Mouse (Mus musculus): ENCODE data around the gene Slit3.

The Slit3 gene

DNA sequence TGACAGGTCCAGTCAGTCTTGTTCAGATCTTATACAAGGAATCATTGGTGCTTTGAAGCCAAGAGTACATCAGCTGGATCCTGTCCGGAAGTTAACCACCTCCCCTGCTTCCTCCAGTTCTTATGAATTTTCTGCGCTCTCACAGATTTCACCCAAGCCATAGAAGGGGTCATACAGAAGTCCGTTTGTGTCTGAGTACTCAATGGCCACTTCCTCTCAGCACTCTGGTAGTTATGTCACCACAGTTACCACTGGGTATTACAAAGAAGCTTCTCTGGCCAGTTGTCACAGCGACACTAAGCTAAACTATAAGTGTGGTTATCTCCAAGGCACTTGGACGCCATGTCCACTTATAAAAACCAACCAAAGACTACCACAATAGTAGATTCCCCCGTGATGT, 536.6 kb downstream of the Slit3 start:
- DNase-seq, result no peak

DNA sequence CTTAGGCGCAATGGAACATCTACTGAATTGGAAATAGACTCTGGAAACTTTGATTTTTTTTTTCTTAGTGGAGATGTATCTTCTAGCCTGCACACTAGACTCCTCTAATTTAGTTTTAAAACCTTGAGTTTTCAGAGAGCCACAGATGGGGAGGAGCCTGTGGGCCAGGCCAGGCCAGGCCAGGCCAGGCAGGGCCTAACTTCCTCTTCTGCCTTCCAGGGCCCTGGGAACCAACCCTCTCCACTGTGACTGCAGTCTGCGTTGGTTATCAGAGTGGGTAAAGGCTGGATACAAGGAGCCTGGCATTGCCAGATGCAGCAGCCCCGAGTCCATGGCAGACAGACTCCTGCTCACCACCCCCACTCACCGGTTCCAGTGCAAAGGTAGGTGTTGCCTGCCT, 539.9 kb downstream of the Slit3 start:
- DNase-seq, result no peak

DNA sequence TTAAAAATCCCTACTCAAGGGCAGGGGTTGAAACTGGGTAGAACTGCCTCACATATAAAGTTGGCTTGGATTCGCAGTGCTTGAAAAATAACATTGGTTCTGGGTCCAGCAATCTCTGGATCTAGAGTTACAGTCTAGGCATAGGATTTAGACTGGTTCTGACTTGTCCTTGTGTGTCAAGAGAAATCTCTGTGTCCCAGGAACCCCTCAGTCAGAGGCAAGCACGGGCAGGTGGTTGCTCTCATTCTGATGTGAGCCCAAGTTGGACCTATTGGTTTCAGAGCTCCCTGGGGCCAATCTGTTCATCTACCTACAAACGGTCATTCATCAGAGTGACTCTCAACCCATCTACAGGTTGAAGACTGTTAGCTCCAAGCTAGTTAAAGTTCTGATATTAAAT, 541.9 kb downstream of the Slit3 start:
- no peak for DNase-seq

DNA sequence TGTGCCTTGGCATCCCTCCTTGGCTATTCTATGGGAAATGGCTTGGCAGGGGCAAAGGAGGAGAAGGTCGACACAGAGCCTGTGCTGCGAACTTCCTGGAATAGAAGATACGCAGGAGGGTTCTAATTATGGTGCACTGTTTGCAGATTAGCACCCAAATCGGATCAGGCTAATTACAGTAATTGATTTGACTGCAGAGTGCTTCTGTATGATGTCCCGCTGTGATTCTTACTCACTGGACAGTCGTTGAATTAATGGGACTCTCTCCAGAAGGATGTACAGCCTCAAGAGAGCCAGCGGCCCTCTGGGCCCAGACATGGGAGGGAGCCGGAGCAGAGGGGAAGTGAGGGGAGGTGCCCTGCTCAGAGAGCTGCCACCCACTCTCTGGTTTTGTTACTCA, 542.6 kb downstream of the Slit3 start:
- no peak for DNase-seq

DNA sequence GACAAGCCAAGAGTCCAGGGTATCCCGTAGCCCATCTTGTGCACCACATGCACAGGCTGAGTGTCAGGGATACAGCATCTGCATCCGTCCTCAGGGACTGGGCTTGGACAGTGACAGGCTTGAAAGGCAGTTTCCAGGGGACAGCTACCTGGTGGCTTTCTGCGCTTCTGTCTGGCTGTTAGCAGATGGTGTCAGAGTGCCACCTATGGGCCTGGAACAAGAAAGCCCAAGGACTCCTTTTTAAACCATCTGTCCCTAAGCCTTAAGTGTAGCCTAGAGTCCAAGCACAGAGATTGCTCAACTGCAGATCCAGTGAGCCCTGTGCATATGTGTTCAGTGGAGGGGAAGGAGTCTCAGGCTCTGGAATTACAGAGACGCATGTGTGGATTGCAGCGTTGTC, 544.0 kb downstream of the Slit3 start:
- no peak for DNase-seq

DNA sequence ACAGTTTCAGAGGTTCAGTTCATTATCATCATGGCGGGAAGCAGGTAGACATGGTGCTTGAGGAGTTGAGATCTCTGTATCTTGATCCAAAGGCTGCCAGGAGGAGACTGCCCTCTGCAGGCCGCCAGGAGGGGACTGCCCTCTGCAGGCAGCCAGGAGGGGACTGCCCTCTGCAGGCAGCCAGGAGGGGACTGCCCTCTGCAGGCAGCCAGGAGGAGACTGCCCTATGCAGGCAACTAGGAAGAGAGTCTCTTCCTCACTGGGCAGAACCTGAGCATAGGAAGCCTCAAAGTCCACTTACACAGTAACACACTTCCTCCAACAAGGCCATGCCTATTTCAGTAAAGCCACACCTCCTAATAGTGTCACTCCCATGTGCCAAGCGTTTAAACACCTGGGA, 546.4 kb downstream of the Slit3 start:
- DNase-seq, result peak; percentile 13

DNA sequence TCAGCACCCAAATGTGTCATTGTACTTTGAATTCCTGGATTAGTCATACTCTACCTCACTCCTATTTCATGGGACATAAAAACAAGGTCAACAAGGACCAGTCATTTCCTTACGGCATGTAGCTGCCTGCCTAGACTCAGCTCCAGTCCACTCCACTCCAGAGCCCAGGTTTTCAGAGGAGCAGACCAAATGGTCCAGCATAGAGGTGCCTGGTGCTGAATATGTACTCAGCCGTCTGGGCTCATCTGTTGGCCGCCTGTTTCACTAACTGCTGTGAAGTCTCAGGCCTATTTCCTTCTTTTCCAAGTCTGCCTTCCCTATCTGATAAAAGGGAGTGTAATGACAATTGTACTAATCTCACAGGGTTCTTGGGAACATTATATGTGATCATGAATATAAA, 547.1 kb downstream of the Slit3 start:
- no peak for DNase-seq

DNA sequence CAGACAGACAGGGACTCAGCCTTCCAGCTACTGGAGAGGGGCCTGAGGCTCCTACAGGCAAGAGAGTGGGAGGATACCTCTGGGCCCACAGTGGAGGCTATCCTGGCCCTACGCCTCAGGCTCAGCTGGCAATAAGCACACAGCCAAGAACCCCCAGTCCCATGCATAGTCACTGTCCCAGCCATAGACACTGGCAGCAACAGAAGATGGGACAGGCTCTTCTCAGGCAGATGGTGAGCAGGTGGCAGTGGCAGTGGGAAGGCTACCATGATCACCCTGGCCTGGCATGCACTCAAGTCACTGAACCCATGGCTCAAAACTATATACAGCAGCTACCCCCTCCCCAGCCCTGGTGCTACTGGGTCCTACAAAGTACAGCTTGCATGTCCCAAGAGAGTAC, 547.7 kb downstream of the Slit3 start:
- DNase-seq, result no peak

DNA sequence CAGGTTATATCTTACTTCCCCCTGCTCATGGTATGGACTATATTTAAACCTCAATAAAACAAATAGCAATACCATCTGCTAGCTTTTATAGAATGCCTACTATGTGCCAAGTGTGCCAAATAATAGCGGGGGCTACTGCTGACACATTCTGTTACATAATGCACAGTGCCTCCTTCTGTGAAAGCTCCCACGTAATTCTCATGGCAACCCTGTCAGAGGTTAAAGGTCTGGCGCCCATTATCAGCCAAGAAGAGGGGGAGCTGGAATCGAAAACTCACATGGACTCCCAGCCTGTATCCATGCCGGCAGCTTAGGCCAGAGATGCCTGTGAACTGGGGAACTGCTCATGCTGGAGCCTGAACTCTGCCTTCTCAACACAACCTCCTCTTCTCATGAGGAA, 548.5 kb downstream of the Slit3 start:
- no peak for DNase-seq

DNA sequence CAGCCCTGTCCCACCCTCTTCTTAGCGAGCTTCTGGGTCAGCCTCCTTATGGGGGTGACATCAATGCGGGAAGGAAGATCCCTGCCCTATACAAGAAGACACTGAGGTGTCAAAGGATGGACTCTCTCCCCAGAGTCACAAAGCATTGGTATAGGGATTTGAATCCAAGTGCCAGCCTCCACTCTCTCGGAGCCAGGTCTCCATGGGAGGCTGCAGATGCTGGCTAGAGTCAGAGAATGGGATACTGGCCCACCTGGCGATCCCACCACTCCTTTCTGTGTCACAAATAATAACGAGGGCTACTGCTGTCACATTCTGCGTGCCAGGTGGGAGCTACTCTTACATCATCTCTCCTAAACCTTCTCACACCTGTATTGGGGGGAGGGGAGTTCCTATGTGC, 549.2 kb downstream of the Slit3 start:
- no peak for DNase-seq

DNA sequence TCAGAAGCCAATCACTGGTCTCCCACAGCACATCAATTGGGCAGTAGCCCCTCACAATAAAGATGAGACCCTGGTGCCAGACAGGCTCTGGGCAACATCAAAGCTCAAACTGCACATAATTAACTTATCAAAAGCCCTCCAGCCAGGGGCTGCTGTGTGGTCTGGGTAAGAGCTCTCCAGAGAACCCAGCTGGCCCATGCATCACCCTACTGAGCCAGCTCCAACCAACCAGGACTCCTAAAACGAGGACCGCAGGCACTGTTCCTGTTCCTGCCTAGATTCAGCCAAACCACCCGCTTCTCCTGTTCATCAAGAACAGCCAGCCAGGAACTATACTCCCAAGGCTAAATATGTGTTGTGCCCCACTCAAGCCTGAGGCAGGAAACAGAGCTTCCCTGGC, 549.7 kb downstream of the Slit3 start:
- DNase-seq, result no peak

DNA sequence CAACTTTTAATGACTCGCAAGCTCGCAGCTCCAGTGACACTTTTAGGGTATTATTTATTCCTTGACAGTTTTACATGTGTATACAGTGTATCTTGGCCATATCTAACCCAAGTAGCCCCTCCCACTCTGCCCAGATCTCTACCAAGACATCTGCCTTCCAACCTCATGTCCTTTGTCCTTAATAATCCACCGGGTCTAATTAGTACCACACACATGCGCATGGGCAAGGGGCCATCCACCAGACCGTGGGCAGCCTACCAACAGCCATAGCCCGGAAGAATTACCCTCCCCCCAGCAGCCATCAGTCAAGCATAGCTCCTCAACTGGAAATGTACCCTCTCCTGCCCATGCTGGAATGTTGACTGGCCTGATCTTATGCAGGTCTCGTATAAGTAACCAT, 552.0 kb downstream of the Slit3 start:
- DNase-seq, result no peak

DNA sequence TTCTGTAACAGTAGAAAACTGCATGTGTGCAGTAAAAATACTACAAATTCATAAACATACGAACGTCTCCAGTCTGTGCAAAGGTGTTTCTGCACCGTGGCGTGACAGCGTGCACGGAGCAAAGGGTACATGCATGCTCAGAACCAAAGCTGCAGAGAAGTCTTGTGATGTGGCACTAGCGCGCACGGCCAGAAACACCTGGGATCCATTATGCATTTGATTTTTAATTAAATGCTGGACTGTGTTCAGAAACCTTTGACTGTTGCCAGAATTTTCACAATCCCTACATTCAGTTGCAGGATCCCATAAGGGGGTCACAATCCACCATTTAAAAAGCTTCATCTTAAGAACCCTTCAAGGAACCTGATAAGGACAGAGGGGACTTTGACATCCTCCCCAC, 553.2 kb downstream of the Slit3 start:
- DNase-seq, result no peak

DNA sequence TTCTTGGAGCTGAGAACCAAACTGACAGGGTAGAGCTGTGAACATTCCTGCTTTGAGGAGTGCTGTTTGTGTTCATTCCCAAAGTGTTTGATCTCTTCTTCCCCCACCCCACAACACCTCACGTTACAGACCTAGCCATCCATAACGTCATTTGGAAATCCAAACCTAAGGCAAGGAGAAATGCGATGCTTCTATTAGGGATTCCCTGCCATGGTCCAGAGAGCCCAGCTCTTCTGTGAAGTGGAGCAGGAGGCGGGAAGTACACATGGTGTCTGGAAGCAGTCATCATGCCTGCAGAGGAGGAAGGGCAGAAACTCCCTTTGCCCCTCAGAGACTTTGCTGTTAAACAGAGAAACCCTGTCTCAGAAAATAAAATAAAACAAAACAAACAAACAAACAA, 555.7 kb downstream of the Slit3 start:
- no peak for DNase-seq

DNA sequence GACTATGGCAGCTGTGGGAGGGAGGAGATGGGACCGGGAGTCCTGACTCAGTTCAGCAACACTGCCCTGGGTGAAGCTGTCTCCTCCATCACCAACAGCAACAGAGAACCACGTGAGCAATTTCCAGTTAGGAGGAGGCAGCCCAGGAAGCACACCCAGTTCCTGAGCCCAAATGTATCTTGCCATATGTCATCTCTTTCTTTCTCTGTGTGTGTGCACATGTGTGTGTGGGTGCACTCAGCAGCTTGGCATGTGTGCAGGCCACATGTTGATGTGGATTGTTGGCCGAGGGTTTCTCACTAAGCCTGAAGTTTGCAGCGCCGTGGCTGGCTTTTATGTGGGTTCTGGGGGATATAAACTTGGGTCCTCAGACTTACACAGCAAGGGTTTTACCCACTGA, 559.0 kb downstream of the Slit3 start:
- no peak for DNase-seq

DNA sequence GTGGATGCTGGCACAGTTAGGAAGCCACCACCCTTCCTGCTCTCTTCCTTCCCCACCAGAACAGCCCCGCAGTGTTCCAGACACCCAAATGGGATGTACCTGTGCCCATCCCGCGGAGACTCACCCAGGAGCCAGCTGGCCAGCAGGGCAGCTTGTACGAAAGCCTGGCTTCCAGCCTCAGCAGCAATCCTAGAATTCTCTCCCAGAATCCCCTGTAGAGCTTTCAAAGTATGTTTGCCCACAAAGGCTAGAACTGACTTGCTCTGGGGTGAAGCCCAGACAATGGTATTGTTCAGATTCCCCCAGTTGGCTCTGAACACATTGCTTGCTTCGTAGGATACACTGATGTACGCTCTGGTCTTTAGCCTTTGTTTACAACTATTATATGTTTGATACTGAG, 566.3 kb downstream of the Slit3 start:
- DNase-seq, result peak; percentile 15

DNA sequence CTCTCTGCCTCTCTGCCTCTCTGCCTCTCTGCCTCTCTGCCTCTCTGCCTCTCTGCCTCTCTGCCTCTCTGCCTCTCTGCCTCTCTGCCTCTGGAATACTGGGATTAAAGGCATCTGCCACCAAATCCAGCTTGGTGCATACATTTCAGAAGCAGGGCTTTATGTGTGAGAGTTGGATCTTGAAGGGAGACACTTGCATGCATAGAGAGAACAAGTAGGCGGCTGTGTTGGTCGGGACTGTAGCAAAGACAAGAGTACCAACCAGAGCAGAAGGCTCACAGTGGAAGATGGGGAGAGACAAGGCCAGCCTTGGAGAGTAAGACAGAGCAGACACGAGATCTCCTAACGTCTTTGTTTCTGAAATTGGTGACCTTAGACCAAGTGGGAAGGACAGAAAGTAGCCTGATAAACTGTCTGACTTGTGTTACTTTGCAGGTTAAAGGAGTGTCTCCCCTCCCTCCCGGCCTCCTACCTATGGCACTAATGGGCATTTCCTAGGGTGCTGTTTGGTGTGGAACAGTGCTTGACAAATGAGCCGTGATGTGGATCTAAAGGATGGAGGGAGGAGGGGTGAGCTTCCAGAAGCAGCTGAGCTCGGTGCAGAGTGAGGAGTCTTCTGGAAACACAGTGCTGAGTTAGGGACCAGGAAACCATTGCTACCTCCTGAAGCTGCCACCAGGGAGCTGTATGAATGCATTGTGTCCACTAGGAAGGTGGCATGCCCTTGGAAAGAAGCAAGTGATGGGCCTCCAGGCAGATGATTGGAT, 569.7 kb downstream of the Slit3 start:
- no peak for DNase-seq

DNA sequence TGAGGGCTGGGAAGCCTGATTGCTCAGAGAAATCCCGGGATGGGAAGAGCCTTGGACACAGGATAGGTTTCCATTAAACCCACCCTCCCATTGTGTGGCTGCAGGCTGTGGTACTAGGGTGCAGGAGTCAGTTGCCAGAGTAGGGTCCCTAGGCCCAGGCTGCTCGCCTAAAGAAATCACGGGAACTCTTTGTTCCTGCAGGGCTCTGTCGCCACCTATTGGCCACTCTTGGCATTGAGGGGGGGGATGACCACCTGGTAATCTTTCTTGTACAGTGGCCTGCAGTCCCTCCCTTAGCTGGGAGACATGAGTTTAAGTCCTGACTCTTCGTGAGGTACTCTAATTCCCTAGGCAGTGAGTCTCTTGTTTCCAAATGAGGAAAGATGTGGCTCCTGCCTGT, 572.1 kb downstream of the Slit3 start:
- DNase-seq, result peak; percentile 65

DNA sequence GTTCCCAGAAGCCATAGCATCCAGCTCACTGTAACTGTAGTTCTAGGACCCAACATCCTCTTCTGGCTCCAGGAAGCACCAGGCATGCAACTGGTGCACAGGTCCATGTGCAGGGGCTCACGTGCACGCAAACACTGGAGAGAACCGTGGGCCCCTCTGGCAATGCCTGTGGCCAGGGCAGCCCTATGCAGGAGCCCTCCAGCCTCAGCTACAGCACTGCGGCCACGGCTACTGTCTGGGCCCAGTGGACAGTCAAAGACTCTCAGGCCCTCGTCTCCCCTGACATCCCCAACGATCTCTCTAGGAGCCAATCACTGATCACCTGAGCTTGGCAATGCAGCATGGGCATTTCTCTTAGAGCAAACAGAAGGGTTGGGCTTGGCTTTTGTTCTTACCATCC, 572.6 kb downstream of the Slit3 start:
- DNase-seq, result no peak

DNA sequence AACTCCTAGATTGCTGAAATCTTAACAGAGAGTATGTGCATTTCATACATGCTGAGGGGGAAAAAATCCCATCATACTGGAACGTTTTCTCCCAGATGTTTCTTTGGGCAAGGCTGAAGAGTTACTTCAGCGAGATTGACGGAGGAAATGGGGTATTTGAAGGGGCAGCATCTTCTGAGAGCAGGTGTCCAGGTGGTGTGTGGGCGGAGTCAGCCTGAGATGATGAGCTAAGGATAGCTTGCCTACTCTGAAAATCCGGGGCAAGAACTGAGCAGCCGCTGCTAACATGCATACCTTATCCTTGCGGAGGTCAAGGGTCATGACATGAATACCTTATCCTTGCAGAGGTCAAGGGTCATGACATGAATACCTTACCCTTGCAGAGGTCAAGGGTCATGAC, 576.5 kb downstream of the Slit3 start:
- no peak for DNase-seq

DNA sequence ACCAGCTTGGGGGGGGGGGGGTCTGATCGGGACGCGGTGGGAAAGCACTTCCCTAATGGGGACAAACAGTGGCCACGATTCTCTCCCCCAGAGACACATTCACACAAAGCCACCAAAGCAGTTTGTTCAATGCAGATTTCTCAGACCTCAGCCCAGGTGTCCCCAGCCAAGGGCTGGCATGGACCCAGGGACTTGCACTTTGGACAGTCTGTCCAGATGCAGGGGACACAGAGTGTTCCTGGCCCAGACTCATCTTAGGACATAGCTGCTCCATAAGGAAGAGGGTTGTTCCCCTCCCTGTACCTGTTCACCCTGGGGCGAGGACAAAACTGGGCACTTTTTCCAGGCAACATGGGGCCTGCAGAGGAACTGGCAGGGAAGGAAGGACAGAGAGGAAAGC, 577.9 kb downstream of the Slit3 start:
- no peak for DNase-seq

DNA sequence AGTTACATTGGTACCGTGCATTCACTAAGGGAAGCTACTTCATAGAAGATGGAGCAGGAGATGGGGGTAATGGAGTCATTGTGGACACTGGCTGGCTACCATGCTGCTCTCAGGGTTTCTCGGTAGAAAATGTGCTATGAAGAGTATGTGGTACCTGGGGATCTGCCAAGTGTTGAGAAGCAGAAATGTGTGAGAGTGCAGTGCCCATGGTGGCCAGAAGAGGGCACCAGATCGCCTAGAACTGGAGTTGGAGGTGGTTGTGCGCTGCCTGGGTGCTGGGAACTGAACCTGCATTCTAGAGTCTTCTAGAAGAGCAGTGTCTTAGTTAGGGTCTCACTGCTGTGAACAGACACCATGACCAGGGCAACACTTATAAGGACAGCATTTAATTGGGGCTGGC, 582.4 kb downstream of the Slit3 start:
- no peak for DNase-seq

DNA sequence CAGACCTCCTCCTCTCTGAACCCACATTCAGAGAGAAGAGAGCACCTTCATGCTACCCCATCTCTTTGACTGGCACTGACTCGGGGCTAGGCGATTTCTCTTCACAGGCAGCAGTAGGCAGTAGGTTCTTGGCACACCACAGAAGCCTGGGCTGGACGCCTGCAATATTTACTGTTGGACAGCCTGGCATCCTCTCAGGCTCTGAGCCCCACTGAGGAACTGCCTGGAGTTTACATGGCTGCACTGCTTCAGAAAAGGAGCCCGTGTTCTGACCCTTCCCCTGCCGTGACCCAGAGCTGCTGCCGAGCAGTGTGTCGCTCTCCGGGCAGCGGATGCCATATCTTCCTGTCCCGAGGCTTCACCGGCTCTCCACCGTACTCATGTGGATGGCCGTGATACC, 583.4 kb downstream of the Slit3 start:
- DNase-seq, result no peak

DNA sequence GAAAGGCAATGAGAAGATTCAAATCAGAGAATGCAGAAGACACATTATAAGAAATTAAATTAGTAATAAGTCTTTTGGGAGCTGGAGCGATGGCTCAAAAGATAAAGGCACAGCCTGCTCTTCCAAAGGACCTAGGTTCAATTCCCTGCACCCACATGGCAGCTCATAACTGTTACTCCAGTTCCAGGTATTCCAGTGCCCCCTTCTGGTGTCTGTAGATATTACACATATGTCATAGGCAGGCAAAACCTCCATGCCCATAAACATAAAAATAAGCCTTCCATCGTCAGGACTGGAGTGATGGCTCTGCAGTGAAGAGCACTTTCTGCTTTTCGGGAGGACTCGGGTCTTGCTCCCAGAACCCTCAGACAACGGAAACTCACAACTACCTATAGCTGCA, 583.9 kb downstream of the Slit3 start:
- no peak for DNase-seq

DNA sequence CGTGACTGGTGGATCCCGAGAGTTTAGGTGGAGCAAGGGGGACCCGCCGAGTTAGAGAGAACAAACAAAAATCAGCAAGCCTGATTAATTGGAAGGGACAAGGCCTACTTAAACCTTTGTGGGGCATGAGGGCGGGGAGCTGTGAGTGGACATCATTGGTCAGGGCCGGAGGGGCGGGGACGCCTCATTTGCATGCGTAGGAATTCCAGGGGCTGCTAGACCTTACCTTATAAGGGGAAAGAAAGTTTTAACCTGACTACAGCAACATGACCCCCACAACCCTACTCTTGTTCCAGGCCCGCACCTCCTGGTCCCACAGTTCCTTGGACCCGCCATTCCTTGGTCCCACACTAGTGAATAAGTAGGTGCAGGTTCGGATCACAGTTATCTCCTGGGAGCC, 586.4 kb downstream of the Slit3 start:
- no peak for DNase-seq

DNA sequence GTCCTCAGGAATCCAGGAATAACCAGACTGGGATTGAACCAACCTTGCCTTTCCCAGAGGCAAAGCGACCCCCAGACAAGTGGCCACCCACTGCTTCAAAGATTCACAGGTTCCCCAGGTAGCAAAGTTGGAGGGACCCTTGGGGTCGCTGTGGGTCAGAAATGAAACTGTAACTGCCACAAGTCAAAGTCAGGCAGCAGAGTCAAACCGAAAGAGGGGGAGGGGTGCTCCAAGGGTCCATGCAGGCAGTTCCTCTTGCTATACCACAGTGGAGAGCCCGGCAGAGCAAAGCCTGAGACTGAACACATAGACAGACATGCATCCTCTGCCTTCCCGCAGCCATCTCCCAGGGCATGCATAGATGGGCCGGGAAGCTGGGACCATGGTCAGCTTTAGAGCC, 590.3 kb downstream of the Slit3 start:
- no peak for DNase-seq
